Mouse (Mus musculus): ENCODE measurements around the gene Gm12216.
"Not testable (repeated sequence)": the region's sequence is repeated elsewhere in the genome, so short reads cannot be mapped to it uniquely, and the experiment has no call there.

Gene Gm12216

GRCm38 (mm10) chr11:53873909-53874704 is 15.1 kb upstream of the Gm12216 start:
- DNase-seq: not testable (repeated sequence)

DNA sequence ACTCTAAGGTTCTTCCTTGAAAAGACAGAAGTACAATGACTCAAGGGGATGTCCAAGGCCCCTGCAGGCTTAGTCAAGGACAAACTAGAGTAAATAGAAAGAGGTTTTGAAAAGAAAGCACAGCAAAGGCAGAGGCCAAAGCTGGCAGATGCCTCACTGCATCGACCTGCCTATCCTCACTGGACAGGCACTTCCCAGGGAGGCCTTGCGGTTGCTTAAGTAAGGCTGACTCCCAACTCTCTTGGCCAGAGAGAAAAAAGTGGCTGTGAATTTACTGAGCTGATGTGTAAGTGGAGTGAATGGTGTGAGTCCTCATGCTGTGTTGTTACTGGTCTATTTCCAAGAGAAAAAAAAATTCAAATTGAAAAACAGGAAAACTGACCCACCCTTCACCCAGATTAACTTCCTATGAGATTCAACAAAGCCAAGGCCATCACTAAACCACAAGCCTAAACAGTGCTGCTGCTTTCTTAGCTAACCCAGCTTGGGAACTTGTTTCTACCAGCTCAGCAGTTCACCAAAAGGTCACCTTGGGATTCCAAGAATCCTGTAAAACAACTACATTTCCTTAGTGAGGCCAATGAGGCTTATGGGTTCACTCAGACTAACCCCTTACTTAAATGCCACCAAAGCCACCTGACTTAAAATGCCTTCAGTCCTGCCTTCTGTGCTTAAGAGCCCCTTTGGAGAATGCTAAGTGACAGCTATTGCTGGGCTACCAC is 12.9 kb upstream of the Gm12216 start:
- no peak for DNase-seq

DNA sequence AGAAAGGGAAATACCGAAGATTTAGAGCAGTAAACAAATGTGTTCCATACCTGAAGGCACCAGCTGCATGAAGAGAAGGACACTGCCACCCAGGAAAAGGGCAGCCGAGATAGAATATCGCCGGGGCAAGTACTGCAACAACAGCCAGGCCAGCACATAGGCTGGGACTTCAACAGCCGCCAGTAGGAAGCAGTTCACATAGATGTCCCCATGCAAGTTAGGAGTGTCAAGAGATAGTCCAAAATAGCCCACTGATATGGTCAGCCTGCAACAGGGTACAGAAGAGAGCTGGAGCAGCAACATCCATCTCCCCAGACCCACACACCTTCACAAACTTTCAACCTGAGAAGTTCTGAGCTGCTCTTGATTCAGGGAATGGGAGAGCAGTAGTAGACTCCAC is 10.1 kb upstream of the Gm12216 start:
- no peak for DNase-seq

- DNase-seq: not testable (repeated sequence)
Observed at GRCm38 (mm10) chr11:53868323-53868722, 9.3 kb upstream of the Gm12216 start.

DNA sequence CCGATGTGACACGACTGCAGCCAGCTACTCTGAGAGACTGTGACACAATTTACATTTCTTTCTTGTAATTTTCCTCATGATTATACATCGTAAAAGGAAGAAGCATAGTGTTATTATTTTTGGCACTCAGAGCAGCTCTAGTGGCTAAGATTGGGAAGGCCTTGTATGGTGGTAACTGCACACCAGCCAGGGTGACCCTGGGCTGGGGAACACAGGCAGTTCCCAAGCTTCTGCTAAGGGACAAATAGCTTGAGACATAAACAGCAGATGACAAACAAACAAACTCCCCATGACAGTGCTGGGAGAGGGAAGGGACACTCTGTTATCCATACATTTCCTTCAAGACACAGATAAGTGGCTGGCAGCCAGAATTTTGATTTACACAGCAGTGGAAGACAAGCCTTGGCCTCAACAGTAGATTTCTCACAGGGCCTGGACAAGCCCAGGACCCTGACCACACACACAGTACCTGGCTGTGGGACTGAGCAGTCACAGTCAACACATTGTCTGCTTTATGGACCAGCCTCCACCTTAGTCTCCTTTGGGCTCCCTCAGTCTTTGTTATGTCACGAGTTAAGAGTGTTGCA is 5.8 kb upstream of the Gm12216 start:
- DNase-seq: not testable (repeated sequence)

DNA sequence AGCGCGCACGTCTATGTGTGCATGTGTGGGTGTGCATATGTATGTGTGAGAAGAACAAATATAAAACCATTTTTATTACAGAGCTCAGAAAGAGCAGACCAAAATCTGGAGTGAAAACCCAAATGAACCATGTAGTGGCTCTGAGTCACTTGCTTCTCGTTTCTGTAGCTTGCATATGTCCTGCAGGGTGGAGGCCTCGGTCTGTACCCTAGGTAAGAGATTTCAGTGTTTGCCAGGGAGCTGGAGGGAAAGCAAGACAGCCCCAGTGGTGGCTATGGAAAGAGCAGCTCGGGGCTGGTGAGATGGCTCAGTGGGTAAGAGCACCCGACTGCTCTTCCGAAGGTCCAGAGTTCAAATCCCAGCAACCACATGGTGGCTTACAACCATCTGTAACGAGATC is 1.9 kb upstream of the Gm12216 start:
- DNase-seq: not testable (repeated sequence)

DNA sequence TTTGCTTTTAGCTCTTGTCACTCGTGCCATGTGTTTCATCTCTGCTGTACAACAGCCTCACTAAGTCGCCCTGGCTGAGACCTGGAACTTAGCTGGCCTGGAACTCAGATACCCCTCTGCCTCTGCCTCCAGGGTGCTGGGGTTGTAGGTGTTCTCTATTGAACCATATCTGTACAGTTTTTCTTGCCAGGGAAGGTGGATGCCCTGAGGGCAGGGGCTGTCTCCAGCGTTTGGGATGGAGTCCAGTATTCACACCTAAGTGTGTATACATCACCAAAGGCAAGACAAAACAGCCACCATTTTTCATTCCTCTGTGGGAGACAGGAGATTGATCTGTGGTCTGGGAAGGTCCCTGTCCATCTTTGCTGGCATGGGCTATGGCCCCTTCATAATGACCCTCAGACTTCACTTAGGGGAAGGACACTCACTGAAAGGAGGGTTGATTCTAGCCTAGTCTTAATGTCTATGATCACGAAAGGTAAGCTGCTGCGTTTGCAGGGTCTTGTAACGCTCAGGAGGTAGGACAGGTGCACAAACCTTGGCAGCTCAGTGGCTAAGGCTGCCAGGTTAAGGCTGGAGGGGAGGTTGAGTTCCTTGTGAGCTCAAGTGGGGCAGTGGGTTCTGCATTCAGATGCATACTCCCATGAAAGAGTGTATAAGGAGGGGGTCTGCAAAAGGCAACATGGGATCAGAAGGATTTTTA is 847 bp downstream of the Gm12216 start:
- DNase-seq: no peak

GRCm38 (mm10) chr11:53853665-53854064 is 5.4 kb downstream of the Gm12216 start:
- no peak for DNase-seq

DNA sequence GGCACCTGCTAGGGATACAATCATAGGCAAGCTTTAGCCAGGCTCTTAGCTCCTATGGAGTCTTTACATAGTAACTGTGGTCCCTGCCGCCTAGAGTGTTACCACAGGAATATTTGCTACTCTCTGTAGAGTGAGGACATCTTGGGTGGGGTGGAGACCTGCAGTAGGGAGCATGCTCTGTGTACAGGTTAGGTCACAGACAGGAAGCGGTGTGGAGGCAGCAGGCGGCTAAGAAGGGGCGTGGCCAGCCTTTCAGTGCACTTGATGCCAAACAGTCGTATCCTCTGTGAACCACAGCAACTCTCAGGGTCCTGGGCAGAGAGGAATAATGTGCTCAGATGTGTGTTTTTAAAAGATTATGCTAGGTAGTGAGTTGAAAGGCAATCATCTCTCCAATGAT is 7.3 kb downstream of the Gm12216 start:
- no peak for DNase-seq

GRCm38 (mm10) chr11:53849588-53850320 is 9.3 kb downstream of the Gm12216 start:
- DNase-seq: peak; percentile 75

DNA sequence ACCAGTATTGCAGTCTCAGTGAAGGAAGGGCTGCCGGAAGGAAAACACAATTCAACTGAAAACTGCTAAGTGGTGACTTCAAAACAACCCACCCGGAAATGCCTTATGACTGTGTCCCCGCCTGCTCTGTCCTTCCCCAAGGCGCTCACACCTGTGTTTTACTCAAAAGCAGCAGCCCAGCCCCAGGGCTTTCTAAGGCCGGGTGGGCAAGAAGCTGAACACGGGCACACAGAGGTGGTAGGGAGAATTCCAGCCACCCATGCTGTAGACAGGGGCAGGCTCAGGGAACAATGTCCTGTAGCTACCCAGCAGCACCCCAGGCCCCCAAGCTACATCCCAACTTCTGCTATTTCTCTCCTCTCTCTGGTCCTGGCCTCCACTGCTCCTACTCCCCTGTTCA is 13.4 kb downstream of the Gm12216 start:
- no peak for DNase-seq

DNA sequence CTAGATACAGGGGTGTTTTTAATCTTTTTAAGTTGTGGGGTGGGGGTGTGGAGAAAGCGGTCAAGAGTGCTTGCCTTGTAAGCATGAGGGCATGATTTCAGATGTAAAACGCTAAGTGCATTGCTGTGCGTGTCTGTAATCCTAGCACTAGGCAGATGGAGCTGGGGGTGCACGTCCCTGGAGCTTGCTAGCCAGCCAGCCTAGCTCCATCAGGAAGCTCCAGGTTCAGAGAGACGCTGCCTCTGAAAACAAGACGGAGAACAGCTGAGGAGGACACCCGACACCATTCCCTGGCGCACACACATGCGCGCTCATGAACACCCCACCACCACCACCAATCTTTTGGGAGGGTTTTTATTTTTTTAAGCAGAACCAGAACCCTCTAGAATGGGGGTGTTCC is 15.9 kb downstream of the Gm12216 start:
- DNase-seq: no peak

- no peak for DNase-seq
Observed at GRCm38 (mm10) chr11:53842161-53842581, 16.9 kb downstream of the Gm12216 start.

GRCm38 (mm10) chr11:53841514-53841913 is 17.5 kb downstream of the Gm12216 start:
- DNase-seq: no peak

DNA sequence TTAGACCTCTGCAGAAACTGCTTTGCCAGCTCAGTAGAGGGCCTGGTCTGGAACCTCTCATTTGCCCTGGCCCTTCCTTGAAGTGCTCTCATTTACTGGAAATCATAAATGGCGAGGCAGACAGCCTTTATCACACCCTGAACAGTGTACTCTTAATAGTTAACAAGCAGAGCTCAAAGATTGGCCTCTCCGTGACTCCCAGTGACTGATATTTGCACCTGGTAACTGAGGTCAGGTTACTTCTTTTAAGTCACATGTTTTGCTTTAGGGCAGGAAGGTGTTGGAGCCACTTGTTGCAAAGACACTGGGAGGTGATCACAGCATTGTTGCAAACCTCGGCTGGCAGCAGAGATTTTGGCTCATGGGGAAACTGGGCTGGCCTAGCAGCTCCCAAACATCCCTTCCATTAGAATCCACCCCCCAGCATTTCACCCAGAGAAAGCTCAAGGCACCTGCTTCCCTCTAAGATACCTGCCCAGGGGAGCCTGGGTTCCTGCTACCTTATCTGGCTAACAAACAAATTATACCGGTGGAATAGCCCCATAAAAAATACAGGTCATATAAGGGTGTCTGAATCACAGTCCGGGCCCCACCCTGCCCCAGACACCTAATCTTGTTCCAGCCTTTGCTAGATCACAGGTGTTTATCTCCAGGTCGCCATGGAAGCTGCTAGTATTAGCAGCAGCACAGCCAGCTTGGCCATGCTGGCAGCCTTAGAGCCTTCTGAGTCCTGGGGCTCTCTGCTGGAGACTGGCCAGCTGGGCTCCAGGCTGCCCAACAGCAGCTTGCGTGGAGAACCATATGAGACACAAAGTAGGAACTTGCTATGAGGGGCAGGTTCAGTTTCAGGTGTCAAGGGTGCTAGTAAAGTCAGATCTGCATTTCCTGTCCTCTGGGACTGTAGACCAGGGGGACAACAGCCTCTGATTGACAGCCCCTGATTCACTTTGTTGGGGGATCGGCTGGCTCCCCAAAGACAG is 19.1 kb downstream of the Gm12216 start:
- DNase-seq: no peak

GRCm38 (mm10) chr11:53839147-53839546 is 19.9 kb downstream of the Gm12216 start:
- no peak for DNase-seq

GRCm38 (mm10) chr11:53837731-53838130 is 21.3 kb downstream of the Gm12216 start:
- no peak for DNase-seq

- DNase-seq: no peak
Observed at GRCm38 (mm10) chr11:53835379-53836010, 23.6 kb downstream of the Gm12216 start.

DNA sequence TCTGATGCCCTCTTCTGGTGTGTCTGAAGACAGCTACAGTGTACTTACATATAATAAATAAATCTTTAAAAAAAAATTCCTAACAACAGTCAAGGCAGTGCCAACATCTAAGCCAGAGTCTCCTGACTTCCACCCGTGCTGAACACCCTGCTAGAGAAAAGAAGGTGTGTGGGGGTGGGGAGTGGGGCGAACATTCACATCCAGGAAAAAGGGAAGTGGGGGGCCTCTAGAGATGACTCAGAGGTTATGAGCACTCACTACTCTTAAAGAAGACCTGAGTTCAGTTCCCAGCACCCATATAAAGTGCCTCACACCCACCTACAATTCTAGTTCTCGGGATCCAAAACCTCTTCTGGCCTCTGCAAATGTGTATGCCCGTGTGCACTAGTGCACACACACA is 33.6 kb downstream of the Gm12216 start:
- no peak for DNase-seq

- DNase-seq: no peak
Observed at GRCm38 (mm10) chr11:53821945-53822338, 37.1 kb downstream of the Gm12216 start.
